Mouse (Mus musculus) adrenal gland, postnatal 14 days (tissue): ENCODE measurements around the gene Trp73. TPM values are rescaled to one million over a fixed set of nuclear protein-coding genes. Genes with fewer than 3 reads are reported as not detected.

Experiments used
- DNase-seq: peaks from one replicate; pipeline ENCODE4 v3.0.0; 2021; ENCODE audit warnings: mixed read lengths
- total RNA-seq: library from RNA; stranded (reverse); gene quantifications from 2 replicates; pipeline ENCODE4 v1.2.3, GENCODE M21; 2021

The Trp73 gene
- total RNA-seq, 1 experiment from 2014 or later = not detected

DNA sequence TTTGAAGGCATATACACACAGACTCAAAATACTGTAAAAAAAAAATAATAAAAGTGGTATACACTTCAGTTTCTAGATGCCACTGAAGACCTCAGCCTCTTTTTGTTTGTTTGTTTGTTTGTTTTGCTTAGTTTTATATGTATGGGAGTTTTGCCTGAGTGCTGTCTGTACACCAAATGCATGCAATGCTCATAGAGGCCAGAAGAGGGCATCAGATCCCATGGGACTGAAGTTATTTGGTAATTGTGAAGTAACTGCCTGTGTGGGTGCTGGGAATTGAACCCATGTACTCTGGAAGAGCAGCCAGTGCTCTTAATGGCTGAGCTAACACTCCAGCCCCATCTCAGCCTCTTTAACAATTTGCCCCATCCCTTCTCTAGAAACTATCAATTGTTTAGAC is 111.4 kb downstream of the Trp73 start:
- peak; percentile 24 for DNase-seq

DNA sequence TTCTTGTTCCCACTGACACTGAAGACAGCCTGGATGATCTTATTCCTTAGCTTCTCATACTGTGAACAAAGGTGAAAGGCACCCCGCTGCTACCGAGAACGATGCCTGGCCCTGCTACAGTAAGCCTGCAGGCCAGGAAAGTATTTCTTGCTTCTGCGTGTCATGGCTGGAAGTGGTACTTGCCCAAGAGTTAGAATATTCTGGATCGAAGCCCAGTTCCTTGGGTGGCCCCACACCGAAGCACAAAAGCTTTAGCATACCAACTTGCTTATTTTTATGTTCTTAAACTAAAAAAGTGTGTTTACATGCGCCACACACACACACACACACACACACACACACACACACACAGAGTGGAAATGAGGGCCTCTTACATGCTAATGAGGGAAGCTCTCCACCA is 111.9 kb downstream of the Trp73 start:
- no peak for DNase-seq

DNA sequence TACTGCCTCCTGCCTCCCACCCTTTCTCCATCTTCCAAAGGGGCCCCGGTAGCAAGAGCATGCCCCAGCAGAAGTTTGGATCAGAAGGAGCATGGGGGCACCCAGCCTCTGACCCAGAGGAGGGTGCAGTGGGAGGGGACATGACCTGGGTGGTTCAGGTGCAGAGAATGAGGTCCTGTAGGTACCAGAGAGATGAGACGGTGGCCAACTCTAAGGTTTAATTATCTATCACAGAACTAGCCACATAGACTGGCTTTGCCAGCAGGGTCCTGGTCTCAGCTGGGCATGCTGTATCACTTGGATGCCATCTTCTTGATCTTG is 113.6 kb downstream of the Trp73 start:
- no peak for DNase-seq

DNA sequence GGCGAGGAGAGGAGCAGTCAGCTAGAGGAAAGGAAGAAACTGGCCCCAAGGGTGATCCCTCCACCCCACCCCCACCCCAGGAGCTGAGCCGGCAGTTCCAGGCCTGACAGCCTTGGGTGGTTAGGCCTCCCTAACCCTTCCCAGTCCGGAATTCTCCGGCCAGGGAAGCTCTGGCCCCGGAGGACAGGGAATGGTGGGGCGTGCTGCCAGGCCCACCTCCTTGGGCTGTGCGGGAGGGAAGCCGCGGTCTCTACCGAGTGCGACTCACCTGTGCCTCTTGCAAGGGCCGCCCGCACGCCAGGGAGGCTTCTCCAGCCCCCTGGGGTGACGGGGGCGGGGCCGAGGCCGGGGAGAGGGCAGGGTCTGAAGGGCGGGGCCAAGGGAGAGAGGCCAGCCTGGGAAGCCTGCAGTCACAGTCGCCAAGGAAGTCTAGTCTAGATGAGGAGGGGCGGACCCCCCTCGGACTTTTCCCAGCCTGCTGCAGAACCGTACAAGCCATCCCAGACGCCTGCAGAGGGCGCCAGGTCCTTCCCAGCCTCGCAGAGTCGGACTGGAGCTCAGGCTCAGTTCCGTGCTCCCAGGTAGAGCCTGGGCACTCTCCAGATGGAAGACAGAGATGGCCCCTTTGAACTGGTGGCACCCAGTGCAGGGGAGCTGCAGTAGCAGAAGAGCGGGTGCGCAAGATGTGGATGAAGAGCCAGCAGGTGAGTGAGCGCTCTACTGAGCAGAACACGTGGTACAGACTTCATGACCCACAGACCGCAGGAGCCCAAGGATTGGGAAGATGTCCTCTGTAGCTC is 114.2 kb downstream of the Trp73 start, which contains the start of gene Smim1:
Gene Smim1, minus strand, starts transcription at position 590 of the 800 bp plus-strand sequence.
- peak; percentile 86 for DNase-seq

DNA sequence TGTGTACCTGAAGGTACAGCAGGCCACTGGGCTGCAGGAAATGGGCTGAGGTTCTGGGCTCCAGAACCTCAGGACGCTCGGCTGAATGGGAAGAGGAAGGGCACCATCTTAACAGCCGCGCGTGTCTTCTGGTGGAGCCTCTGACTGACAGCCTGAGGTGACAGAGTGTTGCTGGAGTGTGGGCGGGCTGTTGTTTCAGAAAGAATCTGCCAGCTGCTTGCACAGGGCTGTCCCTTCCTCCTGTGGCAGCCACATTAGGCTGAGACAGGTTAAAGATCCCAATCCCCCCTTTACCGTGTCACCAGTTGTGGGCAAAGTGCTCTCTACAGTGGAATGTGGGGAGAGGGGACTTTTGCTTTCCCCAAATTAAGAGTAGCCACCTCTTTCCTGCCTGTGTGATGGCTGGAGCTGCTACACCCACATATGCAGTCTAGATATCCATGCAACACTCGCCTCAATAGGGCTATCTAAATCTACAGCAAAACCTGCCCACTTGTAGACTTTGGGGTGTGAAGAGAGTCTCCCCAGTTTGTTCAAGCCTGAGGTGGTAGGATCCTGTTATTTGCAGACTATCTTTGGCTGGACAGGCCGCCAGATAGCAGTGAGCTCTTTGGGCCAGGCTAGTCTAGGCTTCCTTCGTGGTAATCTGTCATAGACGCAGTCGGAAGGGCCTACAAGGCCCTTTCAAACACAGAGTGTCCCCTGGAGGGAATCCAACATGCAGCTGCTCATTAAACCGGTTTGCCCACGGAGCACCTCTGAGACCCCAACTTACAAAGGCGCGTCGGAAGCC is 115.1 kb downstream of the Trp73 start:
- peak; percentile 56 for DNase-seq

DNA sequence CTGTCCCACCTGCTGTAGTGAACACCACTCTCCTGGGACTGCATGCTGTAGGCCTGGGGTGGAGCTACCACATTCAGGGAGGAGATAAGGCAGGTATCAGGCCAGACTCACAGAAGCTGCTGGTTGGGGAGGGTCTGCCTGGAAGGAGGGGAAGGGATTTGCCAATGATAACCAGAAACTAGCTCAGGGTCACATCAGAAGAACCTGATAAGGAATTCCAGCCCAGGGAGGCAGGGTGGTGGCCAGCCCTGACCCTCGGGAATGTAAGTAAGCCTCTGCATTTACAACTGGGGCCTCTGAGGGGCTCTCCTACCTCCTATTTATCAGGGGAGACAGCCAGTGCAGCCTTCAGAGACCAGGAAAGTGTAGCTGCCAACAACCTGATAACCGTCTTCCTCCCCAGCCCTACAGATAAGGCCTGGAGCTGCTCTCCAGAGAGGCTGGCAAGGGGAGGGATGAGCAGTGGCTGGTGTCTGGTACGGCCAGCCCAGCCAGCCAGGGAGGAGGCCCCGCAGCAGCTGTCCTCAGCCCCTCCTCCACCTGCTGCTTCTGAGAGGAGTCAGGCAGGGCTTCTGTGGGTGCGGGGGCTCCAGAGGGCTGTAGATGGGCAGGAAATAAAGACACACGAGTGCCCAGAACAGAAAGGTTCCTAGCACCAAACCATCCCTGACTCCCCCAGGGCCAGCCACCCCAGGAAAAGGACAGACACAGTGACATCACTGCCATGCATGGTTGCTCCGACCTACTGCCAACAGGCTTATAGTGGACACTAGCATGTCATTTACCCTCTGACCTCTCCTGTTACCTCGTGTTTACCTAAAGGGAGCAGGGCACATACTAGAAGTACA is 116.0 kb downstream of the Trp73 start:
- DNase-seq = peak; percentile 64

DNA sequence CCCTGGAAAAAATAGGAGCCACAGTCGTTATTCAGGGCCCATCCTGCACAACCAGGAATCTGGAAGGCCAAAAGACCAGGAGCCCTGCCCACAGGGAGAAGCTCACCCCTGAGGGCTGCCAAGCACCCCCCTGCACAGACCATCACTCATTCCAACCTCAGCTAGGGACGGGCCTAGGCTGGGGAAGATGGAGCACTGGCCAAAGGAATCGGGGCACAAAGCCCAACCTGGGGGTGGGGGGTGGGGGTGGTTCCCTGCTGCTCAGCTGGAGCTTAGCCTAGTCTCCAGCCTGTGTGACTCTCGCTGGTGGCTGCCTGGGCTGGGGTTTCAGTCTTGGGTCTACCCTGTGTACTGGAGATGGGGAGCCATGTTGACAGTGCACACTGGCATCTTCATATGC is 117.2 kb downstream of the Trp73 start:
- no peak for DNase-seq

DNA sequence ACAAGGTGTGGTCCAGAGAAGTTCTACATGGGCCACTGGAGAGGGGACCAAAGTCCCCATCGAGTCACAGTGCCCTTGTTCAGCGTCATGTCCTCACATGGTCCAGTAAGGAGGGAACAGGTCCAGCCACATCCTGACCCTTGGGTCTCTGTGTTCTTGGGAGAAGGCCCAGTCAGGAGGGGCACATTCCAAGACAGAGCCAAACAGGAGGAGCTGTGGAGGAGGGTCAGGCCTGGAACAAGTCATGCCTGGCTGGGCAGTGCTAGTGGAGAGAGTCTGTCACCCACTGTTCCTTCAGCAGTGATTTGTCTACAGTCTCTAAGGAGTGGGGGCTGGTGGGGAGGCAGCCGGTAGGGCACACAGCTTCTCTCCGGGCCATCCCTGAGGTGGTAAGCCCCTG is 117.6 kb downstream of the Trp73 start:
- DNase-seq = peak; percentile 61

DNA sequence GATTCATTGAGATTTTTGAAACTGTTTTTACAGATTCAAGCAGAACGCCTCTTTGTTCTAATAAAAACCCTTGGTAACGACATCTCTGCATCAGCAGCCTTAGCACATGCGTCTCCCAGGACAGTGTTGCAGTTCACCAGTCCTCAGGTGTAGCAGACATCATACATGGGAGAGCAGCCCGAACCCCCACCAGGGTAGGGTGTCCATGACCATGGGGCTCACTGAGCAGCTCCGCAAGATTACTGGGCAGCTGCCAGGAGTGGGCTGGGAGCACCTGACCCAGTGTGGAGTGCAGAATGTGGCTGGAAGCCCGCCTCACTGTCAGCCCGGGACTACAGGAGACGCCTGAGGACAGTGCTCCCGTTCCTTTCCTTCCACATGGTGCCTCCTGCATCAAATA is 118.6 kb downstream of the Trp73 start:
- DNase-seq = no peak

DNA sequence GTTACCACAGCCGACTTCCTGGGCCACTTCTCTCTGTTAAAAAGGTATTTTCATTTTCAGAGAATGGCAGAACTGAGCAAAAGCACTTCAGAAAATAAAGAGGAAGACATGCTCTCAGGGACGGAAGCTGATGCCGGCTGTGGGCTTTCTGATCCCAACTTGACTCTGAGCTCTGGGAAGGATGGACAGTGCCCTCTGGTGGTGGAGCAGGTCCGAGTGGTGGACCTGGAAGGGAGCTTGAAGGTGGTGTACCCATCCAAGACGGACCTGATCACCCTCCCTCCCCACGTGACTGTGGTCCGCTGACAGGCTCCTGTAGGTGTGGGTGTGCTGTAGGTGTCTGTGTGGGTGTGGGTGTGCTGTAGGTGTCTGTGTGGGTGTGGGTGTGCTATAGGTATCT is 120.4 kb downstream of the Trp73 start:
- DNase-seq = peak; percentile 76

DNA sequence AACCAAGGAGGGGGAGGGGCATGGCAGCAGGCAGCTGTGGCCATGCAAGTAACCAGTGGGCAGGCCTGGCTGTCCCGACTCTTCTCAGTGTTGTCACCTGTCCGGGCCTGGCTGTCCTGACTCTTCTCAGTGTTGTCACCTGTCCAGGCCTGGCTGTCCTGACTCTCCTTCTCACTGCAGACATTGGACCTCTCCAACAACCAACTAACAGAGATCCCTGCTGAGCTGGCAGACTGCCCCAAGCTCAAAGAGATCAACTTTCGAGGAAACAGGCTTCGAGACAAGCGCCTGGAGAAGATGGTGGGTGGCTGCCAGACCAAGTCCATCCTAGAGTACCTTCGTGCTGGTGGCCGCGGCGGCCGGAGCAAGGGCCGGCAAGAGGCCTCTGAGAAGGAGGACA is 124.5 kb downstream of the Trp73 start:
- no peak for DNase-seq

DNA sequence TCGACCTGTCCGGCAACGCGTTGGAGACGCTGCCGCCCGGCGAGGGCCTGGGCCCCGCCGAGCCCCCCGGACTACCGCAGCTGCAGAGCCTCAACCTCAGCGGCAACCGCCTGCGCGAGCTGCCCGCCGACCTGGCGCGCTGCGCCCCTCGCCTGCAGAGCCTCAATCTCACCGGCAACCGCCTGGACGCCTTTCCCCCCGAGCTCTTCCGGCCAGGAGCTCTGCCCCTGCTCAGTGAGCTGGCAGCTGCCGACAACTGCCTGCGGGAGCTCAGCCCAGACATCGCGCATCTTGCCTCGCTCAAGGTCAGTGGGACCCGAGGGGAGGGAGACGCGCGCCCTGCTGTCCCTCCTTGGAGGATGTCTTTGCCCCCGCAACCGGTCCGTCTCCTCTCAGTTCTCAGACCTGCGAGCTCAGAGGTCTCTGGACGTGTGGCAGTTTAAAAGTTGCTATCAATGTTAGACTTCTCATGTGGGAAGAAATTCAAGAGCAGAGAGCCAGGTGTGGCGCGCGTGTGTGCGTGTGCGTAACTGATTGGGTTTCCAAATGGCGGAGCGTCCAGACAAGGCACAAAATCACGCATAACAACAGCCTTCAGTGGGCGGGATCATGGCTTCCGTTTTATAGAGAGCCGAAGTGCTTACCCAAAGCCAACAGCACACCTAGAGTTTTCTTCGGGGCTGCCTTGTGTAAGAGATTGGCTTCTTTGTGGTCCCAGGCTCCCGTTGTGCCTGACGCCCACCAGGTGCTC is 127.7 kb downstream of the Trp73 start:
- DNase-seq = peak; percentile 69

DNA sequence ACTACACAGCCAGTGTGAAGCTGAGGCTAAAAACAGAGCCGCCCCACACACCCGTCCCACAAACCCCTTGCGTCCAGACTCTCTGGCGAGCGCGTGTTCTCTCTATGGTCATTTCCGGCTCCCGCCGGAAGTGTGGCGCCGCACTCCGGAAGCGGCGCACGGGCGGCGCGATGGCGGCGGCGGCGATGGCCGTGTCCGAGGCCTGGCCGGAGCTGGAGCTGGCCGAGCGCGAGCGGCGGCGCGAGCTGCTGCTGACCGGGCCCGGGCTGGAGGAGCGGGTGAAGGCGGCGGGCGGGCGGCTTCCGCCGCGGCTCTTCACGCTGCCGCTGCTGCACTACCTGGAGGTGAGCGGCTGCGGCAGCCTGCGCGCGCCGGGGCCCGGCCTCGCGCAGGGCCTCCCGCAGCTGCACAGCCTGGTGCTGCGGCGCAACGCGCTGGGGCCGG is 128.3 kb downstream of the Trp73 start, which contains the start of gene Lrrc47:
Gene Lrrc47, plus strand, starts transcription at position 86 of the 444 bp plus-strand sequence.
- peak; percentile 90 for DNase-seq

DNA sequence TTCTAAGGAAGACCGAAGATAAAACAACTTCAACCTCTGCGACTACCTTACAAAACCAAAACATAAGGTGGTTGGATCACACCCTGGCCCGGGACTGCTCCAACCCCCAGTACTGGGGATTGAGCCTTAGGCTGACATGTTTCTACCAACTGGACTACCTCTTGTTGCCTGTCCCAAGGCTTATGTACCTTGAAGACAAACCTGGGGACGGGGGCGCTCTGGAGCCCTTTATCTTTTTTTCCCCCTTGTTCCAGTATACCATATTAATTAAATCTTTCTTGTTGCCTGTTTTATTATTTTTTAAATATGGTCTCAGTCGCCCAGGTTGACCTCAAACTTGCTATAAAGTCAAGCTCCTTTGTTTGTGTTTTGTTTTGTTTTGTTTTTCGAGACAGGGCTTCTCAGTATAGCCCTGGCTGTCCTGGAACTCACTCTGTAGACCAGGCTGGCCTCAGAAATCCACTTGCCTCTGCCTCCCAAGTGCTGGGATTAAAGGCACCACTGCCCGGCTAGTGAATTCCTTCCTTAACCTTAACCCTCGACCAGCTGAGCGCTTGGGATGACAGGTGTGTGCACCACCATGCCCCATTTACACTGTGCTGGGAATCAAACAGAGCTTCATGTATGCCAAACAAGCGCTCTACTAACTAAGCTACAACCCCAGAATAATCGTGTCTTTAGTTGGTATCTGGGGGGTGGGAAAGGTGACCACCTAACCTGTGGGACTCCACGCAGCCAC is 128.9 kb downstream of the Trp73 start:
- DNase-seq = no peak

DNA sequence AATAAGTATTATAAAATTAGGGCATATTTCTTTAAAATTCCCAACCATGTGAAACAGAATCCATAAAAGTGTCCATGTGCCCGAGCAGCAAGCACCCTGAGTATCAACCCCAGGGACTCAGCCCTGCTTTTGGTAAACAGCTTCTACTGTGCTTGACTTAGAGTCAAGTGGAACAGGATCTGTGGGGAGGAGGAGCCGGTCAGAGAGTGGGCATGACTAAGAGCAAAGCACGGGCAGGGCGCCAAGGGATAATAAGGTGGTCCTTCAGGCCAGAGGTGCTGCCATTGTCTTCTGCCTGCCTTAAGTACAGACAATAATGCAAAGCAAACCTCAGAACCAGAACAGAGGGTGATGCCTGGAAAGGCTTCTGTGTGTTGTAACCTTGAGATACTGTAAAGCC is 132.2 kb downstream of the Trp73 start:
- peak; percentile 47 for DNase-seq

DNA sequence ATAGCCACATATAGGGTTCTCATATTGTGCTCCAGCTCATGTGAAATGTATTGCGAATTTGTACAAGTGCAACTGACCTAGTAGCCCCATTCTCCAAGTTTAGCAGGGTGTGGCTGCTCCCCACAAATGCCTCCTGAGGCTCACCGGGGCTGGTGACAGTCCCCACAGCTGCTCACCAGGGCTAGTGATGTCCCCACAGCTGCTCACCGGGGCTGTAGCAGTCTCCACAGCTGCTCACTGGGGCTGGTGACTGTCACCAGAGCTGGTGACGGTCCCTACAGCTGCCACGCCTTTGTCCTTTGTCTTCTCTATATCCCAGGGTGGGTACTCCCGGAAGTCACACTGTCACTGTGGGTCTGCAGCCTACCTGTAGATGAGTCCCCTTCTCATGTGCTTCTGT is 133.7 kb downstream of the Trp73 start:
- no peak for DNase-seq

Other genes with a start within 250 kb of the Trp73 start
- gene A430005L14Rik, start 183.0 kb downstream of the Trp73 start, total RNA-seq = 19.4 and 19.5 TPM in 2 replicates
- 4.3 and 7.4 TPM in 2 replicates for gene Dffb, start 165.1 kb downstream of the Trp73 start, total RNA-seq
- gene Cep104, start 165.0 kb downstream of the Trp73 start, total RNA-seq = 22.3 and 24.8 TPM in 2 replicates
- 39.8 and 44.3 TPM in 2 replicates for gene Lrrc47, start 128.5 kb downstream of the Trp73 start, total RNA-seq
- gene Smim1, start 114.0 kb downstream of the Trp73 start, total RNA-seq = 31.4 and 33.0 TPM in 2 replicates
- not detected in 2 replicates for gene Ccdc27, start 97.5 kb downstream of the Trp73 start, total RNA-seq
- 13.7 and 18.9 TPM in 2 replicates for gene Wrap73, start 2.2 kb upstream of the Trp73 start, total RNA-seq
- gene Tprgl, start 20.5 kb upstream of the Trp73 start, total RNA-seq = 125 and 132 TPM in 2 replicates
- 7.3 and 8.3 TPM in 2 replicates for gene Megf6, start 30.5 kb upstream of the Trp73 start, total RNA-seq
- gene Arhgef16, start 161.5 kb upstream of the Trp73 start, total RNA-seq = 0.53 and 1.2 TPM in 2 replicates
- gene B230104I21Rik, start 195.9 kb upstream of the Trp73 start, total RNA-seq = not detected in 2 replicates